Mouse (Mus musculus): ENCODE data around the gene Rpl35. TPM values are rescaled to one million over a fixed set of nuclear protein-coding genes. Genes with fewer than 3 reads are reported as not detected.
"Not testable (repeated sequence)": the region's sequence is repeated elsewhere in the genome, so short reads cannot be mapped to it uniquely, and the experiment has no call there.

Rpl35 gene
- total and polyA plus RNA-seq, 3 experiments = 108 to 341 (median 307) TPM

GRCm38 (mm10) chr2:39012768-39013279 is 7.4 kb upstream of the Rpl35 start:
- Histone ChIP-seq H3K4me1 (ENCODE audit: control insufficient read depth, insufficient read depth, low read length) (peaks cover 15% of the 10 kb centered on the region), H3K9ac (ENCODE audit: low read depth, low read length) (no peak overlapping the region), H3K36me3 (ENCODE audit: control insufficient read depth, insufficient read depth, low read length) (peaks cover 30% of the 10 kb centered on the region), H3K4me3 (no peak overlapping the region), H3K27me3 (ENCODE audit: control insufficient read depth, insufficient read depth, low read length) (no peaks in the 10 kb centered on the region), H3K79me2 (replicated peaks; ENCODE audit: control insufficient read depth, insufficient read depth, low read length) (peaks cover 1% of the 10 kb centered on the region; the same call in 1 of the 2 replicates), H3K27ac (no peak overlapping the region; the same call in 1 of the 2 replicates)
- TF ChIP-seq CTCF (IDR thresholded peaks at IDR 0.05) (no peak), POLR2A (IDR thresholded peaks at IDR 0.05; ENCODE audit: insufficient read depth, low read depth, low read length) (no peak), EP300 (IDR thresholded peaks at IDR 0.05; ENCODE audit: insufficient read depth, low read depth, low read length) (no peak)
- intact Hi-C loops (cut with DNase I) = no loop called here
- WGBS = 75% methylated on average over 7 of the region's 7 CpGs
- no peak for DNase-seq

- Histone ChIP-seq H3K79me2 (replicated peaks; ENCODE audit: control insufficient read depth, insufficient read depth, low read length) (peaks cover 1% of the 10 kb centered on the region; the same call in 1 of the 2 replicates), H3K4me1 (ENCODE audit: control insufficient read depth, insufficient read depth, low read length) (peaks cover 15% of the 10 kb centered on the region), H3K4me3 (no peak overlapping the region), H3K27ac (peak overlapping the region; percentile 84), H3K36me3 (ENCODE audit: control insufficient read depth, insufficient read depth, low read length) (peaks cover 28% of the 10 kb centered on the region), H3K27me3 (ENCODE audit: control insufficient read depth, insufficient read depth, low read length) (no peaks in the 10 kb centered on the region), H3K9ac (ENCODE audit: low read depth, low read length) (peak overlapping the region; percentile 44)
- no peak for TF ChIP-seq EP300 (IDR thresholded peaks at IDR 0.05; ENCODE audit: insufficient read depth, low read depth, low read length)
- TF ChIP-seq CTCF (IDR thresholded peaks at IDR 0.05) = no peak
- no peak for TF ChIP-seq POLR2A (IDR thresholded peaks at IDR 0.05; ENCODE audit: insufficient read depth, low read depth, low read length)
- intact Hi-C loops (cut with DNase I) = no loop called here
- no peak for DNase-seq
- 59% methylated on average over 3 of the region's 3 CpGs for WGBS
Measured at GRCm38 (mm10) chr2:39011971-39012370, 6.5 kb upstream of the Rpl35 start.

- intact Hi-C loops (cut with DNase I) = no loop called here
- Histone ChIP-seq H3K4me3 (no peak overlapping the region), H3K79me2 (replicated peaks; ENCODE audit: control insufficient read depth, insufficient read depth, low read length) (peaks cover 1% of the 10 kb centered on the region; the same call in 1 of the 2 replicates), H3K27ac (peak overlapping the region; percentile 84), H3K27me3 (ENCODE audit: control insufficient read depth, insufficient read depth, low read length) (no peaks in the 10 kb centered on the region), H3K4me1 (ENCODE audit: control insufficient read depth, insufficient read depth, low read length) (peaks cover 15% of the 10 kb centered on the region), H3K36me3 (ENCODE audit: control insufficient read depth, insufficient read depth, low read length) (peaks cover 28% of the 10 kb centered on the region), H3K9ac (ENCODE audit: low read depth, low read length) (peak overlapping the region; percentile 44)
- DNase-seq = peak in 1 of 2 experiments; percentile 32
- TF ChIP-seq CTCF (IDR thresholded peaks at IDR 0.05) (no peak), EP300 (IDR thresholded peaks at IDR 0.05; ENCODE audit: insufficient read depth, low read depth, low read length) (no peak), POLR2A (IDR thresholded peaks at IDR 0.05; ENCODE audit: insufficient read depth, low read depth, low read length) (no peak)
Measured at GRCm38 (mm10) chr2:39011264-39011663, 5.8 kb upstream of the Rpl35 start.

- intact Hi-C loops (cut with DNase I); H3K4me3 ChIP-seq; H3K79me2 ChIP-seq (replicated peaks; ENCODE audit: control insufficient read depth, insufficient read depth, low read length); H3K27me3 ChIP-seq (ENCODE audit: control insufficient read depth, insufficient read depth, low read length); H3K9ac ChIP-seq (ENCODE audit: low read depth, low read length); DNase-seq: not testable (repeated sequence)
- peaks cover 28% of the 10 kb centered on the region for H3K36me3 ChIP-seq (ENCODE audit: control insufficient read depth, insufficient read depth, low read length)
- peak overlapping the region; percentile 84 for H3K27ac ChIP-seq
- H3K4me1 ChIP-seq (ENCODE audit: control insufficient read depth, insufficient read depth, low read length) = peaks cover 18% of the 10 kb centered on the region
- 95% methylated on average over 5 of the region's 5 CpGs for WGBS
Measured at GRCm38 (mm10) chr2:39010144-39010543, 4.7 kb upstream of the Rpl35 start.

- peak in 1 of 2 experiments; percentile 54 for DNase-seq
- intact Hi-C loops (cut with DNase I) = loop anchor here (5.0 to 10.0 kb wide), 2 partner anchors 58 to 364 kb away; partner anchors contain the start of genes Golga1 and Psmb7
- TF ChIP-seq CTCF (IDR thresholded peaks at IDR 0.05) (no peak), EP300 (IDR thresholded peaks at IDR 0.05; ENCODE audit: insufficient read depth, low read depth, low read length) (no peak), POLR2A (IDR thresholded peaks at IDR 0.05; ENCODE audit: insufficient read depth, low read depth, low read length) (no peak)
- Histone ChIP-seq H3K4me1 (ENCODE audit: control insufficient read depth, insufficient read depth, low read length) (peaks cover 18% of the 10 kb centered on the region), H3K9ac (ENCODE audit: low read depth, low read length) (peak overlapping the region; percentile 96), H3K4me3 (peak overlapping the region; percentile 93), H3K27ac (peak overlapping the region; percentile 97), H3K79me2 (replicated peaks; ENCODE audit: control insufficient read depth, insufficient read depth, low read length) (peaks cover 1% of the 10 kb centered on the region; the same call in 1 of the 2 replicates), H3K27me3 (ENCODE audit: control insufficient read depth, insufficient read depth, low read length) (no peaks in the 10 kb centered on the region), H3K36me3 (ENCODE audit: control insufficient read depth, insufficient read depth, low read length) (peaks cover 31% of the 10 kb centered on the region)
- 12% methylated on average over 3 of the region's 3 CpGs for WGBS
Measured at GRCm38 (mm10) chr2:39008954-39009365, 3.5 kb upstream of the Rpl35 start.

GRCm38 (mm10) chr2:39008350-39008851 is 3.0 kb upstream of the Rpl35 start:
- TF ChIP-seq EP300 (IDR thresholded peaks at IDR 0.05; ENCODE audit: insufficient read depth, low read depth, low read length) (no peak), POLR2A (IDR thresholded peaks at IDR 0.05; ENCODE audit: insufficient read depth, low read depth, low read length) (no peak), CTCF (IDR thresholded peaks at IDR 0.05) (no peak)
- DNase-seq = no peak
- Histone ChIP-seq H3K27ac (peak overlapping the region; percentile 97), H3K27me3 (ENCODE audit: control insufficient read depth, insufficient read depth, low read length) (no peaks in the 10 kb centered on the region), H3K79me2 (replicated peaks; ENCODE audit: control insufficient read depth, insufficient read depth, low read length) (peaks cover 1% of the 10 kb centered on the region; the same call in 1 of the 2 replicates), H3K4me1 (ENCODE audit: control insufficient read depth, insufficient read depth, low read length) (peaks cover 22% of the 10 kb centered on the region), H3K4me3 (peak overlapping the region; percentile 93), H3K36me3 (ENCODE audit: control insufficient read depth, insufficient read depth, low read length) (peaks cover 34% of the 10 kb centered on the region), H3K9ac (ENCODE audit: low read depth, low read length) (peak overlapping the region; percentile 96)
- under 1% methylated on average over 25 of the region's 25 CpGs for WGBS
- intact Hi-C loops (cut with DNase I) = loop anchor here (5.0 to 10.0 kb wide), 2 partner anchors 59 to 364 kb away; partner anchors contain the start of genes Golga1 and Psmb7
